Mouse (Mus musculus) MEL (cell line): ENCODE measurements around the gene Gm20390. TPM values are rescaled to one million over a fixed set of nuclear protein-coding genes. Genes with fewer than 3 reads are reported as not detected.

Experiments
- DNase-seq: peaks from one replicate; pipeline ENCODE4 v3.0.0; 2011; ENCODE audit warnings: low read depth, low spot score
- H3K27ac ChIP-seq: 2 replicates; pipeline ENCODE4 v1.5.1; 2012; ENCODE audit warnings: low read depth, mild to moderate bottlenecking, control low read depth, low read length, moderate library complexity; ENCODE audit not compliant: control insufficient read depth
- H3K27me3 ChIP-seq, 2 experiments: fragments of 150-350 bp in 1 of 2; sonication (generic) in 1 of 2; 2 replicates each; pipeline ENCODE4 v1.6.1; 2012; ENCODE audit warnings: low read length in 2 of 2, mild to moderate bottlenecking in 2 of 2, improper control_type of control experiment in 1 of 2, moderate library complexity in 1 of 2; ENCODE audit not compliant: insufficient read depth in 2 of 2, control insufficient read depth in 1 of 2
- H3K36me3 ChIP-seq, 2 experiments: 2 replicates each; pipeline ENCODE4 v1.6.1; 2012 to 2014; ENCODE audit warnings: low read length in 2 of 2, improper control_type of control experiment in 1 of 2, inconsistent platforms in 1 of 2, mild to moderate bottlenecking in 1 of 2; ENCODE audit not compliant: insufficient read depth in 2 of 2, control insufficient read depth in 1 of 2
- H3K4me1 ChIP-seq, 2 experiments: fragments of 150-350 bp in 1 of 2; sonication (generic) in 1 of 2; 2 replicates each; pipeline ENCODE4 v1.6.1; 2012; ENCODE audit warnings: low read length in 2 of 2, improper control_type of control experiment in 1 of 2, mild to moderate bottlenecking in 1 of 2; ENCODE audit not compliant: insufficient read depth in 2 of 2, control insufficient read depth in 1 of 2
- H3K4me3 ChIP-seq, 2 experiments: fragments of 150-350 bp in 1 of 2; sonication (generic) in 1 of 2; 2 replicates each; pipeline ENCODE4 v1.5.1; 2012; ENCODE audit warnings: low read depth in 2 of 2, low read length in 2 of 2, mild to moderate bottlenecking in 2 of 2, moderate library complexity in 2 of 2, control low read depth in 1 of 2, improper control_type of control experiment in 1 of 2; ENCODE audit not compliant: control insufficient read depth in 1 of 2, insufficient read depth in 1 of 2
- H3K79me2 ChIP-seq: 2 replicates; pipeline ENCODE4 v1.6.1; 2012; ENCODE audit warnings: mild to moderate bottlenecking, low read length, moderate library complexity; ENCODE audit not compliant: control insufficient read depth, poor library complexity, insufficient read depth
- H3K9ac ChIP-seq: 2 replicates; pipeline ENCODE4 v1.6.1; 2012; ENCODE audit warnings: low read depth, mild to moderate bottlenecking, control low read depth, low read length, moderate library complexity; ENCODE audit not compliant: control insufficient read depth, poor library complexity, severe bottlenecking
- H3K9me3 ChIP-seq: fragments of 150-350 bp; sonication (generic); replicated peaks from 2 replicates; pipeline ENCODE4 v1.6.1; 2012; ENCODE audit warnings: mild to moderate bottlenecking, low read length, improper control_type of control experiment, moderate library complexity; ENCODE audit not compliant: insufficient read depth
- CHD1 ChIP-seq: IDR thresholded peaks from 2 replicates; pipeline ENCODE4 v1.6.1; 2012; ENCODE audit warnings: low read depth, mild to moderate bottlenecking, inconsistent platforms, low read length, improper control_type of control experiment
- CHD2 ChIP-seq: IDR thresholded peaks from 2 replicates; pipeline ENCODE4 v1.6.1; 2011; ENCODE audit warnings: low read length, improper control_type of control experiment
- CTCF ChIP-seq, 3 experiments: IDR thresholded peaks in 2 of 3; conservative IDR thresholded peaks in 1 of 3; 2 replicates each; pipeline ENCODE4 v1.5.1; 2011 to 2012; ENCODE audit warnings: low read length in 3 of 3, low read depth in 2 of 3, mild to moderate bottlenecking in 2 of 3, improper control_type of control experiment in 1 of 3, inconsistent platforms in 1 of 3, mixed read lengths in 1 of 3, moderate library complexity in 1 of 3; ENCODE audit not compliant: control insufficient read depth in 1 of 3, insufficient read depth in 1 of 3, poor library complexity in 1 of 3, severe bottlenecking in 1 of 3
- E2F4 ChIP-seq: IDR thresholded peaks from 2 replicates; pipeline ENCODE4 v1.6.1; 2011; ENCODE audit warnings: low read depth, low read length, improper control_type of control experiment, borderline replicate concordance
- ETS1 ChIP-seq: IDR thresholded peaks from 2 replicates; pipeline ENCODE4 v1.6.1; 2012; ENCODE audit warnings: low read depth, mild to moderate bottlenecking, inconsistent platforms, low read length, improper control_type of control experiment, moderate library complexity
- GABPA ChIP-seq: IDR thresholded peaks from 2 replicates; pipeline ENCODE4 v1.6.1; 2012; ENCODE audit warnings: low read depth, mild to moderate bottlenecking, inconsistent platforms, low read length, improper control_type of control experiment, moderate library complexity
- GATA1 ChIP-seq: IDR thresholded peaks from 2 replicates; pipeline ENCODE4 v1.6.1; 2011; ENCODE audit warnings: low read depth, low read length, improper control_type of control experiment
- HCFC1 ChIP-seq: IDR thresholded peaks from 2 replicates; pipeline ENCODE4 v1.6.1; 2012; ENCODE audit warnings: low read depth, mild to moderate bottlenecking, inconsistent platforms, low read length, improper control_type of control experiment, moderate library complexity
- JUND ChIP-seq: IDR thresholded peaks from 2 replicates; pipeline ENCODE4 v1.6.1; 2011; ENCODE audit warnings: low read depth, mild to moderate bottlenecking, improper control_type of control experiment, low read length
- MAZ ChIP-seq: IDR thresholded peaks from 2 replicates; pipeline ENCODE4 v1.6.1; 2012; ENCODE audit warnings: low read depth, mild to moderate bottlenecking, inconsistent platforms, low read length, improper control_type of control experiment
- MEF2A ChIP-seq: IDR thresholded peaks from 2 replicates; pipeline ENCODE4 v1.6.1; 2014; ENCODE audit warnings: low read depth, mild to moderate bottlenecking, inconsistent platforms, low read length, improper control_type of control experiment; ENCODE audit not compliant: poor library complexity, insufficient replicate concordance, severe bottlenecking; ENCODE audit errors: extremely low read depth
- MXI1 ChIP-seq: IDR thresholded peaks from 2 replicates; pipeline ENCODE4 v1.6.1; 2011; ENCODE audit warnings: mild to moderate bottlenecking, low read depth, low read length, improper control_type of control experiment
- MYB ChIP-seq: IDR thresholded peaks from 2 replicates; pipeline ENCODE4 v1.6.1; 2011; ENCODE audit warnings: mild to moderate bottlenecking, low read depth, low read length, improper control_type of control experiment
- NELFE ChIP-seq: IDR thresholded peaks from 2 replicates; pipeline ENCODE4 v1.6.1; 2011; ENCODE audit warnings: low read depth, low read length, improper control_type of control experiment
- NRF1 ChIP-seq: IDR thresholded peaks from 2 replicates; pipeline ENCODE4 v1.6.1; 2014; ENCODE audit warnings: low read depth, mild to moderate bottlenecking, inconsistent platforms, low read length, improper control_type of control experiment, moderate library complexity; ENCODE audit not compliant: poor library complexity, insufficient read depth, severe bottlenecking
- POLR2A ChIP-seq, 2 experiments: IDR thresholded peaks; 2 replicates each; pipeline ENCODE4 v1.6.1; 2011 to 2012; ENCODE audit warnings: low read length in 2 of 2, mild to moderate bottlenecking in 2 of 2, control low read depth in 1 of 2, improper control_type of control experiment in 1 of 2, low read depth in 1 of 2, moderate library complexity in 1 of 2; ENCODE audit not compliant: control insufficient read depth in 1 of 2, insufficient read depth in 1 of 2, poor library complexity in 1 of 2
- POLR2AphosphoS2 ChIP-seq: IDR thresholded peaks from 2 replicates; pipeline ENCODE4 v1.6.1; 2011; ENCODE audit warnings: low read length, improper control_type of control experiment
- POLR2AphosphoS5 ChIP-seq: IDR thresholded peaks from 2 replicates; pipeline ENCODE4 v1.6.1; 2012; ENCODE audit warnings: low read depth, borderline replicate concordance, mild to moderate bottlenecking, inconsistent platforms, low read length, moderate library complexity, mixed read lengths
- RAD21 ChIP-seq: IDR thresholded peaks from 2 replicates; pipeline ENCODE4 v1.6.1; 2011; ENCODE audit warnings: mild to moderate bottlenecking, low read depth, low read length, improper control_type of control experiment
- RCOR1 ChIP-seq: IDR thresholded peaks from 2 replicates; pipeline ENCODE4 v1.6.1; 2012; ENCODE audit warnings: low read depth, mild to moderate bottlenecking, inconsistent platforms, low read length, improper control_type of control experiment
- SIN3A ChIP-seq: IDR thresholded peaks from 2 replicates; pipeline ENCODE4 v1.6.1; 2012; ENCODE audit warnings: low read length, improper control_type of control experiment, inconsistent platforms
- TBP ChIP-seq: IDR thresholded peaks from 2 replicates; pipeline ENCODE4 v1.8.0; 2011; ENCODE audit warnings: low read depth, low read length, improper control_type of control experiment
- TCF12 ChIP-seq: IDR thresholded peaks from 2 replicates; pipeline ENCODE4 v1.6.1; 2014; ENCODE audit warnings: low read depth, mild to moderate bottlenecking, inconsistent platforms, low read length, improper control_type of control experiment, moderate library complexity
- UBTF ChIP-seq: IDR thresholded peaks from 2 replicates; pipeline ENCODE4 v1.6.1; 2012; ENCODE audit warnings: low read depth, mild to moderate bottlenecking, inconsistent platforms, low read length, improper control_type of control experiment, moderate library complexity, borderline replicate concordance; ENCODE audit not compliant: insufficient read depth
- USF1 ChIP-seq: IDR thresholded peaks from 2 replicates; pipeline ENCODE4 v1.6.1; 2014; ENCODE audit warnings: low read depth, mild to moderate bottlenecking, inconsistent platforms, low read length, improper control_type of control experiment, moderate library complexity
- USF2 ChIP-seq, 2 experiments: IDR thresholded peaks; 2 replicates each; pipeline ENCODE4 v1.6.1; 2011 to 2012; ENCODE audit warnings: improper control_type of control experiment in 2 of 2, low read length in 2 of 2, borderline replicate concordance in 1 of 2, inconsistent platforms in 1 of 2, low read depth in 1 of 2, mild to moderate bottlenecking in 1 of 2; ENCODE audit not compliant: insufficient read depth in 1 of 2
- ZC3H11A ChIP-seq: IDR thresholded peaks from 2 replicates; pipeline ENCODE4 v1.6.1; 2012; ENCODE audit warnings: low read depth, mild to moderate bottlenecking, inconsistent platforms, low read length, improper control_type of control experiment
- ZKSCAN1 ChIP-seq: IDR thresholded peaks from 2 replicates; pipeline ENCODE4 v1.6.1; 2012; ENCODE audit warnings: low read depth, mild to moderate bottlenecking, inconsistent platforms, low read length, improper control_type of control experiment, moderate library complexity
- ZMIZ1 ChIP-seq: IDR thresholded peaks from 2 replicates; pipeline ENCODE4 v1.6.1; 2012; ENCODE audit warnings: low read depth, mild to moderate bottlenecking, inconsistent platforms, low read length, improper control_type of control experiment, moderate library complexity
- polyA plus RNA-seq, 2 experiments: library from polyadenylated mRNA; stranded (reverse) in 1 of 2; unstranded in 1 of 2; fragments of >175 nt in 1 of 2; fragments of >200 nt in 1 of 2; gene quantifications; 2 replicates each; pipeline versions ENCODE4 v1.2.1 to v1.2.4; 2012; ENCODE audit warnings: low replicate concordance in 2 of 2, low read depth in 1 of 2; ENCODE audit not compliant: insufficient read length in 2 of 2, insufficient read depth in 1 of 2, missing spikeins in 1 of 2
- total RNA-seq: library from RNA; depleted of rRNA; stranded (reverse); fragments of 300-350 nt; gene quantifications from 2 replicates; pipeline ENCODE4 v1.2.3, GENCODE M21; 2012

The Gm20390 gene
- total and polyA plus RNA-seq, 3 experiments = 673 to 760 TPM; not detected in 1

DNA sequence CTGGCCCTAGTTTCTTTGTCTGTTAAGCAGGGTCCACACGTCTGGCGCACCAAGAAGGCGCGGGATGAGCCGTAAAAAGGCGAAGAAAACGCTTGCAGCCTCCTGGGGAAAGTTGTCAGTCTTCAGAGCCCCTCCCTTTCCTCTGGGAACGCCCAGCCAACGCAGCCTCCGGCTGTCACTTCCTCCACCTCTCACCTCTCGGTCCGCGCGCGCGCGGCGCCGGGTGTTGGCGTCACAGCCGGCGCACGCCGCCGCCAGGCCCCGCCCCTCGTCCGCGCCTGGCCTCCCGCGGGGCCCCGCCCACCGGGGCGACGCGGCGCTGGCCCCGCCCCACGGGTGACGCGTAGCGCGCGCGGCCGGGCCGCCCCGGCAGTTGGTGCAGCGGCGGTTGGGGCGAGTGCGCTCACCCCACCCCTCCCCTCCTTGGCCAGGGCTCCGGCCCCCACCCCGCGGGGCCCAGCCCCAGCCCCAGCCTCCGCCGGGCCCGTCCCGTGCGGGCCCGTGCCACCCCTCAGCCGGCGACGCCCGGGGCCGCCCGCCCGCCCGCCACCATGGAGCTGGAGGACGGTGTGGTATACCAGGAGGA lies 27.7 kb upstream of the Gm20390 start, which contains the start of gene Spag9 (continued):
- TF ChIP-seq HCFC1 = peak; percentile 89
- TF ChIP-seq NELFE = peak; percentile 97
- peak; percentile 79 for TF ChIP-seq MXI1
- peak; percentile 96 for TF ChIP-seq ZMIZ1
- TF ChIP-seq ETS1 = peak; percentile 71
- no peak for TF ChIP-seq USF1
- peak; percentile 77 for TF ChIP-seq NRF1
- peak; percentile 52; the same call in 1 of the 2 replicates for TF ChIP-seq SIN3A
- peak; percentile 97 for TF ChIP-seq POLR2AphosphoS2
- TF ChIP-seq POLR2AphosphoS5 = no peak
- TF ChIP-seq USF2 (IDR thresholded peaks at IDR 0.05; ENCODE audit: borderline replicate concordance in 1 of 2, insufficient read depth in 1 of 2, low read depth in 1 of 2, low read length in 2 of 2) = no peak
- TF ChIP-seq CHD1 = no peak
- no peak for TF ChIP-seq RAD21
- peak; percentile 49 for TF ChIP-seq MYB
- TF ChIP-seq TBP = peak; percentile 68; the same call in 1 of the 2 replicates
- TF ChIP-seq CTCF (IDR thresholded peaks at IDR 0.05 in 2 of 3, conservative IDR thresholded peaks at IDR 0.05 in 1 of 3; ENCODE audit: control insufficient read depth in 1 of 3, insufficient read depth in 1 of 3, low read depth in 2 of 3, low read length in 3 of 3, poor library complexity in 1 of 3, severe bottlenecking in 1 of 3) = no peak
- TF ChIP-seq GATA1 = no peak
- no peak for TF ChIP-seq ZKSCAN1
- peak; percentile 24; the same call in 1 of the 2 replicates for TF ChIP-seq ZC3H11A
- TF ChIP-seq CHD2 = no peak
- TF ChIP-seq E2F4 = no peak
- TF ChIP-seq, all 39 proteins: peak for 18

DNA sequence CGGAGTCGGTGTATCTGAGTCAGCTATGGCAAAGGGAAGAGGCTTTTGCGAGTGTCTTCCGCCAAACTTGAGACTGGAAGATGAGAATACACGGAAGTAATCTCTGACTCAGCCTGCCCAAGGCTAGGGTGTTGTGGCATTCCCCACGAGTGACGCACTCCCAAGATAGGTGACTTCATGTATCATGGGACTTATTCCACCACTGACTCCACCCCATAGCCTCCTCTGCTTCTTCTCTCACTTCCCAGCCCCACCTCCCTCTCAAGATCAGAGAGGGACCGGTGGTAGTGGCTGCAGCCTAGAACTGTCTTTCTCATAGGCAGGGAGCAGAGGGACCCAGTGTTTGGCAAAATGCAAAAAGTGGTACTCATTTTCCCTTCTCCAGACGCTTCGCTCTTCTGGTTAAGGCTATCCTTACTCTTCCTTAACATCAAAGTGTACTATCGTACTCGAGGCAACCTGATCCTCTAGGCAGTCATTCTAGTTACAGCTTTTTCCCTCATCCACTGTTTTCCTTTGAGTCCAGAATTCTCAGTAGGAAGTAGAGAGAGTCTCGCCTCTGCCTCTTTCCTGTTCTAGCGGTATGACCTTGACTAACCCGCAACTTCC lies 27.1 kb upstream of the Gm20390 start:
- Histone ChIP-seq H3K79me2 (peaks cover 38% of the 10 kb centered on the region), H3K27me3 (no peaks in the 10 kb centered on the region), H3K27ac (peak overlapping the region; percentile 91), H3K4me3 (peak overlapping the region; percentile 62 to 87), H3K36me3 (peaks cover 0 to 12% of the 10 kb centered on the region in 2 experiments; a peak in 2 of 4 replicates), H3K9ac (peak overlapping the region; percentile 69), H3K4me1 (peaks cover 6 to 15% of the 10 kb centered on the region in 2 experiments), H3K9me3 (no peaks in the 10 kb centered on the region)
- DNase-seq = peak; percentile 95
- no peak for TF ChIP-seq GABPA
- no peak for TF ChIP-seq CHD2
- TF ChIP-seq MEF2A = no peak
- peak; percentile 78 for TF ChIP-seq TBP
- no peak; the same call in 1 of the 2 replicates for TF ChIP-seq E2F4
- peak; percentile 59 for TF ChIP-seq MXI1
- TF ChIP-seq ZMIZ1 = peak; percentile 79
- no peak for TF ChIP-seq UBTF
- TF ChIP-seq NELFE = peak; percentile 60; the same call in 1 of the 2 replicates
- TF ChIP-seq CTCF (IDR thresholded peaks at IDR 0.05 in 2 of 3, conservative IDR thresholded peaks at IDR 0.05 in 1 of 3; ENCODE audit: control insufficient read depth in 1 of 3, insufficient read depth in 1 of 3, low read depth in 2 of 3, low read length in 3 of 3, poor library complexity in 1 of 3, severe bottlenecking in 1 of 3) = no peak
- TF ChIP-seq ZKSCAN1 = no peak
- TF ChIP-seq POLR2A (IDR thresholded peaks at IDR 0.05; ENCODE audit: control insufficient read depth in 1 of 2, insufficient read depth in 1 of 2, low read depth in 1 of 2, low read length in 2 of 2, poor library complexity in 1 of 2) = peak; percentile 7 to 63; a peak in 2 of 4 replicates
- TF ChIP-seq CHD1 = peak; percentile 81
- peak; percentile 36; the same call in 1 of the 2 replicates for TF ChIP-seq JUND
- TF ChIP-seq GATA1 = peak; percentile 32; the same call in 1 of the 2 replicates
- TF ChIP-seq POLR2AphosphoS2 = peak; percentile 65; the same call in 1 of the 2 replicates
- no peak for TF ChIP-seq RAD21
- TF ChIP-seq MAZ = no peak
- TF ChIP-seq TCF12 = peak; percentile 51
- TF ChIP-seq RCOR1 = 0 out of 2 replicates have a peak, but pooled peaks have one; percentile 21
- TF ChIP-seq POLR2AphosphoS5 = no peak; the same call in 1 of the 2 replicates
- peak; percentile 78 for TF ChIP-seq HCFC1
- no peak; the same call in 1 of the 2 replicates for TF ChIP-seq ZC3H11A
- peak; percentile 80 for TF ChIP-seq SIN3A
